Mouse (Mus musculus) testis, adult 2 months (tissue): Measurements from ENCODE around the gene Wsb2.

Source experiments
- CTCF ChIP-seq: fragments of 200-500 bp; IDR thresholded peaks from 2 replicates; pipeline ENCODE4 v1.5.1; 2012; ENCODE audit warnings: low read depth, mild to moderate bottlenecking, inconsistent platforms, low read length, moderate library complexity; ENCODE audit not compliant: control insufficient read depth, insufficient read depth, insufficient replicate concordance
- POLR2A ChIP-seq: fragments of 200-500 bp; IDR thresholded peaks from 2 replicates; pipeline ENCODE4 v1.6.1; 2012; ENCODE audit warnings: low read depth, mild to moderate bottlenecking, inconsistent platforms, low read length, moderate library complexity; ENCODE audit not compliant: control insufficient read depth

- TF ChIP-seq POLR2A: no peak
- TF ChIP-seq CTCF: no peak
Measured at GRCm38 (mm10) chr5:117370592-117370991, 13.5 kb downstream of the Wsb2 start.
